Mouse (Mus musculus) gastrocnemius, postnatal 14 days (tissue): Measurements from ENCODE around the gene Arpin. TPM values are rescaled to one million over a fixed set of nuclear protein-coding genes. Genes with fewer than 3 reads are reported as not detected.

Experiments used
- DNase-seq: peaks from one replicate; pipeline ENCODE4 v3.0.0; 2021; ENCODE audit warnings: mixed read lengths
- intact Hi-C: fragments of 180-260 bp; cut with DNase I; formaldehyde crosslinking; loops from one replicate; pipeline ENCODE4 v1.15.1; 2025; ENCODE audit warnings: low total_unique reads
- long read RNA-seq, 2 experiments: library from polyadenylated mRNA; stranded (forward); transcript quantifications; one replicate each; pipeline ENCODE4 v2.0.0; 2021
- total RNA-seq, 2 experiments: library from RNA; stranded (reverse); gene quantifications; 2 replicates each; pipeline ENCODE4 v1.2.3; 2021

Gene Arpin
- 1 to 10 TPM; 4.9 to 6.1 TPM for total RNA-seq
- long read RNA-seq, experiment 1, transcript Arpin-201 (6 exons, 2,277 nt) = major isoform, 6 of 6 reads
- long read RNA-seq, experiment 1, partial matches to known transcripts = 0 of 6 reads
- long read RNA-seq, experiment 1, other reads (novel, unspliced or antisense) = 0 of 6 reads
- long read RNA-seq, experiment 2, partial matches to known transcripts = 0 of 3 reads
- long read RNA-seq, experiment 2, other reads (novel, unspliced or antisense) = 0 of 3 reads

DNA sequence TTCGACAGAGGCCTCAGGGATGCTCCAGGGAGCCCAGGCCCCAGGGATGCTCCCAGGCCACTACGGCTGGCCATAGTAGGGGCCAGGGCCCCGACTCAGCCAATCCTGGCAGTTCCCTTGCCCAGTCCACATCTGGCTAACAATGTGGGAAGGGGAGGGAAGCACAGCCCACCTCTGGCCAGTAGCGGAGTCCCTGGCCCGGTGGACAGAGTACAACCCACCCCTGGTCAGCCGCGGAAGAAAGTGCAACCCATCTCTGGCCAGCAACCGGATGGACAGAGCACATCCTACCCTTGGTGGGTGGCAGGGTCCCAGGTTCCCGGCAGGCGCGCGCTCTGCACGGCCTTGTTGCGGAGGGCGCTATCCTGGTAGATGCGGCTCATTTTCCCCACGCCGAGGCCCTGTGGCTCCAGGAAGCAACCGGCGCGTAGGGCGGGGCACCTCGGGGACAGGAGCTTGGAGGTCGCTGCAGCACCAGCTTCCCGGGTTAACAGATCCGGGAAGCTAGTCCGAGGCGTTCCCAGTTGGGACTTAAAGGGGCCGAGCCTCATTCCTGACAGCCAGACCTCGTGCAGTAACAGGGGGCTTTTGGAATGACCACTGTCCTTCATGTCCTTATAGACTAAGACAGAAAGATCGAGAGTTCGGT lies at the start of gene Arpin:
TSS of gene Arpin (minus strand) at position 498 of the 649 bp plus-strand sequence.
- intact Hi-C loops = no loop called here
- peak; percentile 76 for DNase-seq

GRCm38 (mm10) chr7:79975316-79975715 lies 40.2 kb upstream of the Arpin start:
- DNase-seq = no peak
- intact Hi-C loops = no loop called here

- DNase-seq = no peak
- intact Hi-C loops = no loop called here
Measured at GRCm38 (mm10) chr7:79972195-79972594, 37.0 kb upstream of the Arpin start.

DNA sequence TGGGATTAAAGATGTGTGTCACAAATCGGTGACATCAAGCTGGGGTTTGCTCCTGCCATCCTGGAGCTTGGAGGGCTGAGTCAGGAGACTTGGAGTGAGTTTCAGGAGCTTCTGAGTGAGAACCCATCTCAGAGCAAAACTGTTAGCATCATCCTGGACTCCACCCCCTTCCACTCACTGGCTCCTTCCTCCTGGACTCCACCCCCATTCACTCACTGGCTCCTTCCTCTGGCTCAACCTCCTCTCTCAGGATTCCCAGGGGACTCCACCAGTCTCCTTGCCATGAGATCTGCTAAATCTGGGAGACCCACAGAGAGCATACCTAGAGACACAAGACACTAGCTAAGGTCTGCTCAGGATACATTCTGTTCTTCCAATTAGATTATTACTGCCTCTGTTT lies 35.2 kb upstream of the Arpin start:
- DNase-seq = no peak
- intact Hi-C loops = no loop called here

DNA sequence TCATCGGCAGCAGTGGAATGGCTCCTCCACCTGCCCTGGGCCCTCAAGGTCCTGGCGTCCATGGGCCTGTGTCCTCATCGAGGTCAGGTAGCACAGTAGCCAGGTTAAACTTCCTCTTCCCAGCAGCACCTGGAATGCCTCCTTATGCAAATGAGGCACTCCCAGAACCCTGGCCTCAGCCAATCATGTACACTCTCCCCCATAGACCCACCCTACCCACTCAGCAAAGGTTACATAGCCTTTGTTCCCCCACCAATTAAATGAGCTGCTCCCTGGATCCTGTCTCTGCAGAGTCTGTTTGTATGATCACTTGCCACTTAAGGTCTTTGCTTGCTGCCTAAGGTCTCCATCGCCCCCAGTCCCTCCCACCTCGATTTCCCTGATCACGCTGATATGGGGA lies 33.2 kb upstream of the Arpin start:
- intact Hi-C loops = no loop called here

DNA sequence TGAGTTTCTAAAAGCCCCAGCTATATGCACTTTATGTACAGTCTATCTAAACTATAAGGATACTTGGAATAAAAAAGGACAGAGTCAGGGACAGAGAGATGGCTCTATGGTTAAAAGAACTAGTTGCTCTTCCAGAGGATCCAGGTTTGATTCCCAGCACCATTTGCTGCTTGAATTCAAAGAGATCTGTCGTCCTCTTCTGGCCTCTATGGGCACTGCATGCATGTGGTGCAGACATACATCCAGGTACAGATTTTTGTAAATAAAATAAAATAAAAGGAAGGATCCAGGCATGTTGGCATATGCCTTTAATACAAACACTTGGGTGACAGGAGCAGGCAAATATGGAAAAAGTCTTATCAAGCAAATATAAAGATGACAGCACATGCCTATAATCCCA lies 26.4 kb upstream of the Arpin start:
- intact Hi-C loops = no loop called here

More for the DNA sequence above, 33.2 kb upstream of the Arpin start:
- DNase-seq = no peak

DNA sequence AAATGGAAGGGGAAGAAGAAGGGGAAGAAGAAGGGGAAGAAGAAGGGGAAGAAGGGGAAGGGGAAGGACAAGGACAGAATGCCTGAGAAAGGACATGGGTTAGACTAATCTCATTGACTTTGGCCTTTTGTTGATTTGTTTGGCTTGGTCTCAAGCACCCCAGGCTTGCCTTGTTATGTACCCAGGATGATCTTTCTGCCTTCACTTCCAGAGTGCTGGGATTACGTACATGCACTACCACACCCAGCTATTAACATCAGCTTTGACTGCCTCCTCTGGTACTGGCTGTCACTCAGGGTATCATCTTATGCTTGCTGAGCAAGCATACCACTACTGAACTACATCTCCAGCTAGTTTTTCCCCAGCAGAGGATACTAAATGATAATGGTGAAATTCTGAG lies 21.0 kb upstream of the Arpin start:
- intact Hi-C loops = no loop called here
- no peak for DNase-seq

More for the DNA sequence above, 26.4 kb upstream of the Arpin start:
- DNase-seq = no peak

DNA sequence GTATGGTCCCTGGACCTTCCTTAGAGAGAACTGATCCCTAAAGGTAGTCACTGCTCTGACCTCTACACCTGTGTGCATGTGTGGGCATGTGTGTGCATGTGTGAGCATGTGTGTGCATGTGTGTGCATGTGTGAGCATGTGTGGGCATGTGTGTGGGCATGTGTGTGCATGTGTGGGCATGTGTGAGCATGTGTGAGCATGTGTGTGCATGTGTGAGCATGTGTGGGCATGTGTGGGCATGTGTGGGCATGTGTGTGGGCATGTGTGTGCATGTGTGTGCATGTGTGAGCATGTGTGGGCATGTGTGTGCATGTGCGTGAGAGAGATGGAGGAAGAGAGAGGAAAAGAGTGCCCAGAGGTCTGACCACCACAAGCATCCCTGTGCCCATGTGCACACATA lies 19.7 kb upstream of the Arpin start:
- DNase-seq = no peak
- intact Hi-C loops = no loop called here

GRCm38 (mm10) chr7:79951038-79951437 lies 15.9 kb upstream of the Arpin start:
- DNase-seq = no peak
- intact Hi-C loops = no loop called here

DNA sequence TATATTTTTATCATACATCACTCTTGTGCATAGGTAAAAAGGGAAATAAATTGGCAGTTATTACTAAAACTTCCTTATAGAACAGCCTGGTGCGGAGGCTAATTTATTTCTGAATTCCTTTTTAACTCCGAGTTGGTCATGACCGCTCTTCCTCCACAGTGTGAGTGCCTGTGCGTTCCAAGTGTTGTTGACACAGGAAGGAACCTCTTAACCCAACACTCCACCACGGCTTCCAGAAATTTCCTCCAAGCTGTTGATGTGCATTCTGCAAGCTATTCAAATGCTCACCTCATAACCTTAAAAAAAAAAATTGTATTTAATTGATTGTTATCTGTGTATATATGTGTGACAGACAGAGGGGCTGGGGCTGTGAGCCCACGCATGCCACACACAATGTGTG lies 15.1 kb upstream of the Arpin start:
- intact Hi-C loops = no loop called here
- no peak for DNase-seq

GRCm38 (mm10) chr7:79935511-79936205 lies 499 bp upstream of the Arpin start:
- intact Hi-C loops = no loop called here
- DNase-seq = peak; percentile 34

GRCm38 (mm10) chr7:79934461-79934860 lies 698 bp downstream of the Arpin start:
- peak; percentile 13 for DNase-seq
- intact Hi-C loops = no loop called here

- no peak for DNase-seq
- intact Hi-C loops = no loop called here
Measured at GRCm38 (mm10) chr7:79928516-79929052, 6.6 kb downstream of the Arpin start.

DNA sequence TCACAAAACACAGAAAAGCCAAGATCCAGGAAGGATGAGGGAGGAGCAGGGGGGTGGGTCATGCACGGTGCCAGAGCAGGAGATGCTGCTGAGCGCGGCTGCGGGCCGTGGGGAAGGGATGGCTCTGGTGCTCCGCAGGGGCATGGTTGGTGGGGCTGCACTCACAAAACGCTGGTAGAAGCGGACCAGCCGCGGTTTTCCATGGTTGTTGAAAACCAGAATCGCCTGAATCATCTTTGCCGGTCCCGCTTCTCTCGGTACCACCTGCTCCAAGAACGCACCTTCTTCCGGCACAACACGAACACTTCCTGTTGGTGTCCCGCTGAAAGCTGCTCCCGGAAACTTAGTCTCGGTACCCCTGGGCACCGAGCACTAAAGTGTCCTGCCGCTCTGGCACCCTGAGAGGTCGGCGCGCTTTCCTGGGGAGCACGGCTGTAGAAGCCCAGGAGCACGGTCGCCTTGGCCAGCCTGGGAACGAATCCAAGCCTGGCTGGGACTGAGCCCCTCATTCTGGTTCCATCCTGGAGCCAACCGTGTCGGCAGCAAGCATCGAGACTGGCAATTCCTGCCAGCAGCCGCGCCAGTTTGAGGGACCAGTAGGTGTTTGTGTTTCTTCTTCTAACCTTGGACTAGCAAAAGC lies 14.7 kb downstream of the Arpin start, which contains the start of gene Ap3s2:
TSS of gene Ap3s2 (minus strand) at position 306 of the 640 bp plus-strand sequence.
- peak; percentile 87 for DNase-seq
- intact Hi-C loops = no loop called here

GRCm38 (mm10) chr7:79914556-79914955 lies 20.6 kb downstream of the Arpin start:
- DNase-seq = no peak

DNA sequence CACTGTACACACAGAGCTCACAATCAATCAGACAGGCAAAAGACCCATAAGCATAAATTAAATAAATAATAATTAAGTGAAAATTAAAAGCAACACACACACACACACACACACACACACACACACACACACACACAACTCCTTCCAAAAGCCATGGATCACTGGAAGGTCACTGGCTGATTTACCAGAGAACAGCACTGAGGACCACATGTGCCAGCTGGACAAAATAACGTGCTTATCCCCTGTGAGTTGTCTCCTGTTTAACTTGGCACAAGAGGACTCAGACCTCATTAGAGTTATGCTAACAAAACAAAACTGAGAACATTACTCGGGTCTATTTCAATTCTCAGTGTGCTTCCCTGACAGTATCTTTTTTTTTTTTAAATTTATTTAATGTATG lies 27.8 kb downstream of the Arpin start:
- no peak for DNase-seq

More at GRCm38 (mm10) chr7:79914556-79914955, 20.6 kb downstream of the Arpin start:
- intact Hi-C loops = loop anchor here (2.0 kb wide), 1 partner anchor 116 kb away; no protein-coding TSS in a partner anchor

GRCm38 (mm10) chr7:79906914-79907313 lies 28.2 kb downstream of the Arpin start:
- intact Hi-C loops = no loop called here
- DNase-seq = no peak

More for the DNA sequence above, 27.8 kb downstream of the Arpin start:
- intact Hi-C loops = no loop called here

- no peak for DNase-seq
- intact Hi-C loops = no loop called here
Measured at GRCm38 (mm10) chr7:79905193-79905592, 30.0 kb downstream of the Arpin start.

DNA sequence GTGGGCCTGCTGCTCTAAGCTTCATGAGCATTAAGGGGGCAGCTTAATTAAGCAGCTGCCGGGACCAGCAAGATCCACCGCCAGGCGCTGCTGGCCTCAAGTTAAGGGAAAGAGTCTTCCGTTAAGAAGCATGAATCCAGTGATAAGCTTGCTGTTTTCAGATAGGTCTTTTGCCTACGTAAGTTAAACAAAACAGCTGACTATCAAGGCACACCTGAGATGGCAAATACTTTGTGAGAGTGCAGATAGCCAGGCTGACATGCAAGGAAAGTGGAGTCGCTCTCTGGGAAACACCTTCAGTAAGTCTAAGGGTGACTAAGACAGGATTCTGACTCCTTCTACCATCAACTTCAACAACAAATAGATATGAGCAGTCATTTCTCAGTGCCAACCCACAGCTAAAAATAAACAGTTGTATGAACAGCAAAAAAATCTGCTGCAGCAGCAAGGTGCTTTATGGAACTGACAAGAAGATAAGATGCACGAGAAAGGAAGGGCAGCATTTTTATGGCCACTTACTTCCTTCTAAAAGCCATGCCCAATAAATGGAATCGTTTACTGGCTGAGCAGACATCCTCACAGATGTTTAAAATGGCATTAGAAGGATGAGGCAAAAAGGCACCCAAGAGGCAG lies 31.9 kb downstream of the Arpin start:
- intact Hi-C loops = no loop called here
- DNase-seq = no peak
